Mouse (Mus musculus): ENCODE data around the gene Gjc1.

Gene Gjc1

DNA sequence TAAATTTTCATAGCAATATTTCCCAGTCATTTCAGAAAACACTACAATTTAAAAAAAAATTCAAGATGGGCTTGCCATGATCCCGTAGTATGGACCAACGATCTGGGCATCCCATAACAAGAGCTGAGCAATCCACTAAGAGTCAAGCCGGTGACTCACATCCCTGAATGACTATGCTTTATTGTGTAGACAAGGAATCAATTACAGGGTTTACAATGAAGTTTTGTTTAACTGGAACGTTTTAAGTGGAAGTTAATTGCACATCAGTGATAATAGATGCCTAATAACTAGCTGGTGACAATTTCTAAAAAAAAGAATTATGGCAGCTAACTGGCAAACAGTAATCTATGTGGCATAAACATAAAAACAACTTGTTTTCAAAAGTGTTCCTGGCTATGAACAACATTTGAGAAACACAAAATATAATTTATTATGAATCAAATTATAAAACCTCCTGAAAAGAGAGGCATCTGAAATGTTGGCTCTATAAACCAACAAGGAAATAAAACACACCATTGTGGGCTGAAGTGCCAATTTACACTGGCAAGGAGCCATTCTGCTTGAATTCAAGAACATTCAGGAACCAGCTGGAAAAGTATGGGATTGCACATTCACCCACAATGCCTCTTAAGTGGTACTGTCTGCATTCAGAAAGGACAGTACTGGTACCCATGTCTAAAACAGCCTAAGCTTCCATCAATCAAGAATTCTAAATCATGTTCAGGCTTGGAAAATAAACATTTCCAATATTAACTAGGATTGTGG is 8.6 kb downstream of the Gjc1 start:
- no peak for DNase-seq

DNA sequence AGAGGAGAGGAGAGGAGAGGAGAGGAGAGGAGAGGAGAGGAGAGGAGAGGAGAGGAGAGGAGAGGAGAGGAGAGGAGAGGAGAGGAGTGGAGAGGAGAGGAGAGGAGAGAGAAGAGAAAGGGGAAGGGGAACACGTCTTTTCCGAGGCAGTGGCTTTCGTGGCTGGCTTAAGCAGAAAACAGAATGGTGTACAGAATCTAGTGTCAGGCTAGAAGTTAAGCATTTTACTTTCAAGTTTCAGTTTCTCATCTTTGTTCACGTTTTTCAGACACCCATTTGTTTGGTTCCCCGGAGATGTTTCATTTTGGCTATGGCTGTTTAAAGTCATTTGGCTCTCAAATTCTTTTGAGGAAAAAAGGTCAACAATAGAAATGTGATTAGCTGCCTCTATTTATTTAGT is 11.3 kb downstream of the Gjc1 start:
- no peak for DNase-seq

DNA sequence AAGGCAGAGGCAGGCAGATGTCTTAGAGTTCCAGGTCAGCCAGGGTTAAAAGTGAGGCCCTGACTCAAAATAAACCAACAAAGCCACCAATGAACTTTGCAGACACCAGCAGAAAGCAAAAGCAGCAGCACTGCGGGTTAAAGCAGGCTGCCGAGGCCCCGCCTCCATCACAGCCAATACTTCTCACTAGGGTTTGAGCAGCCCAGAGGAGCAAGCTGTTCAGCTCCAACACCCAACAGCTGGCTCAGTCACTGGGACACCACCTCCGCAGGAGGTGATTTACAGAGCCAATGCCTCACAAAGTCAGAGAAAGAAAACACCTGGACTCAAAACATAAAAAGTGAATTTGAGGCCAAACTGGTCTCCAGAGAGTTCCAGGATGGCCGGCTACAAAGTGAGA is 16.0 kb downstream of the Gjc1 start:
- no peak for DNase-seq

DNA sequence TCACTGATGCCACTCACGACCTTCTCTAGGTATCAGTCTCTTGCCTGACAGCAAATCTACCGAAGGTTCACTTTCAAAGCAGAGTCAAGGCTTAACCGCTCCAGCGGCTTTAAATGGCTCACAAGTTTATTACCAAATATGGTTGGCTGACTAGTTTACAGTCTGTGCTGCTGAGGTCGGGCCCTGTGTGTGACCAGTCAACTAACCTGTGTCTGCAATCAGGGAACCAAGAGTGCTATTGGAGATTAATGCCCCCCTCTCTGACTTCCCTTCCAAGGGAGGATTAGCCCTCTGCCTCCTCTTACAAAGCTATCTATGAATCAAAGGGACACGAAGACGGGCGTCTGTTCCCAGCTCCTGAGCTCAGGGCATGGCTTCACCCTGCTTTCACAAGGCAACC is 25.3 kb downstream of the Gjc1 start:
- DNase-seq = no peak

DNA sequence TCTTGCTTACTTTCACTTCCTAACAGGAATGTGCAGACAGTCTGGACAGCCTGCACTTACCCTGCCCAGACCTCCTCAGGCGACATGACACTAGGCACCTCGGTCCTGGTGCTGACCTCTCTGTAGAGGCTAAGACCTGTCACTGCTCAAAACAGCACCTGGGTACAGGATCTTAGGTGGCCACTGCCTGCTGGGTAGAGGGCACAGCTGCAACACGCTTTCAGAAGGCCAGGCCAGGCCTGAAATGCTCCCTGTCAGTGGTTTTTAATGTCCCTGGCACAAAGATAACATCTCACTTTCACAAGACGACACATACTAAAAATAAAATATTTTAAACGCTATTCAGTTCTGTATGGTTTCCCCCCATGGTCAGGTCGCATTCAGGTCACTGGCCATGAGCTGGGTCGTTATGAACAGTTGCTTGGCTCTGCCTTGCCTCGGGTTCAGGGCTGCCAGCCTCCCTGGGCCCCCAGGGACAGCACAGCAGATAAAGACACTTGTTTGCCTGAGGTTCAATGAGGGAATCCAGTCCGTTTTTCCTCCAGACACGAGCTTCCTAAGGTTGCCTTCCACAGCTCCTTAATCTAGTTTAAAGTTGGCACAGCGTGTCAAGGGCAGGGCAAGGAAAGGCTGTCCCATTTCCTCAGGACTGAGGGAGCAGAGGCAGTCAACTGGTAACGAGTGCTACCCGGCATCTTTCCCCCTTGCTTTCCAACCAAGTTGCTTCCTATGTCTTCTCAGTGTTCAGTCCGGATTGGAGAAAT is 27.6 kb downstream of the Gjc1 start:
- DNase-seq = no peak

DNA sequence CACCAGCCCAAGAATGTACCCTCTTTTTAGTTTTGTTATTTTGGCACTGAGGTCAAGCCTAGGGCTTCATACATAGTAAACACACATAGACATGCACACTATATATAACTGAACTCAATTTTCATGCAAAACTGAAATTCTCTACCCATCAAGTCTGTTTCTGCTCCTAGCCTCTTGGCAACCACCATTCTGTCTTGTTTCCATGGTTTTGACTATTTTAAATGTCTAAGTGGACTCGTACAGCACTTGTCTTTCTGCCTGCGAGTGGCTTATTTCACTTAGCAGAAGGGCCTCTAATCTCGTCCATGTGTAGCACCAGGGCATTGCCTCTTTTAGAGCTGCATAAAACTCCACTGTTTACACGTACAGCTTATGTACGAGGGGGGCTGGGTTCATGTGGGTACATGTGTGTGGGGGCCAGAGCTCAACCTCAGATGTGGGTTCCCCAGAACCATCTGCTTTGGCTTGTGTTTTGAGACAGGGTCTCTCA is 31.8 kb downstream of the Gjc1 start:
- DNase-seq = no peak

DNA sequence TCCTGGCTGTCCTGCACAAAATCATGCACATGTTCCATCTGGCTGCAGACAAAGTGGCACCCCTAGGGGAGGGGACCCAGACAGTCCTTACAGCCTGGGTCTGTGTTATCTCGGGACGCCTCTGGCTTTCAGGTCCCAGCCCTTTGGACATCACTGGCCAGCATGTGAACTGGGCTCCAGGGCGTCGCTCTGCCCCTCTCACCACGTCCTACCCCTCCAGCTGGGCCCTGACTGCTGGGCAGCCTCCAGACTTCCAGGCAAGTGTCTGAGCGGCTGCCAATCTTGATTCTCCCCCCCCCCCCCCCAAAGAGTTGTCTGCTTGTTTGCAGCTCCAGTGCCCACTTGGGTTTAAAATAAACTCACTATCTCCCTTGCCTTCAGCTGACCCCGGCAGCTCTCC is 36.1 kb downstream of the Gjc1 start:
- no peak for DNase-seq

DNA sequence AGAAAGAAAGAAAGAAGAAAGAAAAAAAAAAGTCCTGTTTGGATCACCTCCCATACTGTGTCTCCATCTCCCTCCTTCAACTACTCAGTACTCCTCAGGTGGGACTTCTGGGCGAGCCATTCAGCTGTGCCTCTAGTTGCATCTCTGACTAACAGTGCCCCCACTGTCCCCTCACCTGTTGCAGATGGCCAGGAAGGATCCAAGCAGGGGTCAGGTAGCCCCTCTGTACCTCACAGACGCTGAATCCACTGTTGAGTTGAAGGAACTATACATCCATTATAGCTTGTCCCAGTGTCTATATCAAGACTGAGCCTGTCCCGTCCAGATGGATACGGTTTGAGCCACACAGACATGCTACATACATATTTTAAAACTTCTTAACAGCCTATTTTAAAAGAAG is 38.0 kb downstream of the Gjc1 start:
- DNase-seq = no peak

DNA sequence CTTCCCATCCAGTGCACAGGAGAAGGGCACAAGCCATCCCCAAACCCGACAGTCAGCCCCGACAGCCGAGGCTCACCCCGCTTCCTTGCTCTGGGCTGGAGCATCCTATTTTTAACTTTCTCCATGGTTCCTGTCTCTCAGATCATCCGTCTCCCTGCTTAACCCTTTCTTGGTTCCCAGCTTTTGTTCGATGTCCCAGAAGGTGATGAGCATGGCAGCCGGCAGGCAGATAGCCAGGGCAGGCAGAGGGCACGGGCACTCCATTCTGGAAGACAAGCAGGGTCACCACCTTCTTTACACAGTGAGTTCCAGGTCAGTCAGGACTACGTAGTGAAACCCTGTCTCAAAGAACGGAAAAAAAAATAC is 38.5 kb downstream of the Gjc1 start:
- DNase-seq = peak in 1 of 2 experiments; percentile 33

DNA sequence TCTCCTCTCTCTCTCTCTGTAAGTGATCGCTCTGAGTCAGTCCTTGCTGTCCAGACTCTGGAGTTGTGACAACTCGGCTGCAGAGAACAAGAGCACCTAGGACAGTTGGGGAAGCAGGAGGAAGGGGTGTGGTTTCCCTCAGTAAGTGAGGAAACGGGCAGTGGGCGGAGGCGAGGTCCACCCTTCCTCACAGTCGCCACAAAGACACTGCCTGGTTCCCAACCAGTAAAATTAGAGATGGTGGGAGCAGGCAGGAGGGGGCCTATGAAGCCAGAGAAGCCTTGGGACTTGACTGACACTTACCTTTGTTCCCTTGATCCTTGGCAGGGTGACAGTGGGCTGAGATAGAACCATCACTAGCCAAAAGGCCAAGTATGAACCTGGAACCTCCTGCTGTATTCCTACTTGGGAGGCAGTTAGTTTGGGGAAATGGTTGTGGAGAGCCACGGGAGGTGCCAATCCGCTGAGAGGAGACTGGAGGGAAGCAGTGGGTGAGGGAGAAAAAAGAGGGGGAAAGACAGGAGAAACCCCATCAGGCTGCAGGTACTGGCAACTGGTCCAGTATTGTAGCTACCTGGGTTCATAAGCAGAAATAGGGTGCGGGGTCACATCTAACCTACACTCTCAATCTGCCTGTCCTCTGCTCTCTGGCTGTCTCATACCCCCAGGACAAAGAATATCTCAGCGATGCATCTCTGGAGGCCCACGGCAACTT is 39.1 kb downstream of the Gjc1 start:
- peak in 1 of 2 experiments; percentile 45 for DNase-seq

DNA sequence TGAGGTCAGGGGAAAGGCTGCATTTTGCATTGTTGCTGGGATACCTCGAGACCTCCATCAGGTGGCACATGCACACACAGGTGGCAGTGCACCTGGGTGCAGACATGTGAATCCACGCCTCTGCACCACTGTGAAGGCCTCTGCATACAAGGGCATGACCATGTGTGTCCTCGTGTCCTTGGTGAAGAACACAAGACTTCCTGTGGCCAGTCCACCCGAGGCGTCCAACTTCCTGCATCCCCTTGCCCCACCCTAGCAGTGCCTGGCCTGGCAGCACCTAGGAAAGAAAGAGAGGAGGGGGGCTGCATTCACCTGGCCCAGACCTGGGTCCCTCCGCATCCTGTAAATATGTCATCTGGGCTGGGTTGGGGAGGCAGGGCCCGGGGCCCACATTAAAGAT is 39.7 kb downstream of the Gjc1 start:
- DNase-seq = peak in 1 of 2 experiments; percentile 28

DNA sequence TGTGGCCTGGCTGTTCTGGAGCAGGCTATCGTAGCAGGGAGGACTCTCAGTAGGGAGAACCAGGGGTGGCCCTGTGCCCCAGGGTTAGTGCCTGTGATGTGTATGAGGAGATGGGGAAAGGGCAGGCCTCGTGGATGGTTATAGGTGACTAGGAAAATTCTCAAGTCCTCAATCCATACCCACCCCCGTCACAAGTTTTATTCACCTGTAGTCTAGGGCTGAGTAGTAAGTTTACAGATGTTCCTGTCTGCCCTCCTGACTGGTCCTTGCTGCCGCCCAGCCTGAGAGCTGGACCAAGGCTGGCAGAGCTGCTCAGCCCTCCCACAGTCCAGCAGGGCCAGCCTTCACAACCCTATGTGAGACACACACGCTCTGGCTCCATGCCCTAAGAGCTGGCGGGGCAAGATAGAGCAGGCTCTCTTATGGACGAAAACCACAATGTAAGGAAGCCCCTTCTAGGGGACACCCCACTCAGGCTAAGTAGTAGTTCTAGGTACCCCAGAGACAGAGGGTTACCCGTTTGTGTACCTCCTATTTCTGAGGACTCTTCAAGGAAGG is 40.3 kb downstream of the Gjc1 start:
- peak; percentile 51 to 53 for DNase-seq

DNA sequence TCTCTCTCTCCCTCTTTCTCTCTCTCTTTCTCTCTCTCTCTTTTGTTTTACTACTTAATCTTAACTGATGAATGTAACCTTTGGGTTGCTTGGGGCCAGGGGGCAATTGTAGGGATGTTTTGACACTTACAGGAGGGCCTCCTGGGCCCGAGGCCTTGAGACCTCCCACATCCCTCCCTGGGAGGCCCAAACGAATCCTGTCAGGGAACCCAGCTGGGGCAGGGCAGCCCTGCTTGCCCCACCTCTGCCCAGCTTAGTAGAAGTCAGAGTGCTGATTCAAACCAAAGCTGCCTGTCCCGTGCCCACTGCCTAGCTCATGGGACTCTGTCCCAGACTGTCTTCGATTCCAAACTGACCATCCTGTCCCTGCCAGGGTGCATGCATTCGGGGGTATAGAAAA is 40.9 kb downstream of the Gjc1 start:
- no peak for DNase-seq

DNA sequence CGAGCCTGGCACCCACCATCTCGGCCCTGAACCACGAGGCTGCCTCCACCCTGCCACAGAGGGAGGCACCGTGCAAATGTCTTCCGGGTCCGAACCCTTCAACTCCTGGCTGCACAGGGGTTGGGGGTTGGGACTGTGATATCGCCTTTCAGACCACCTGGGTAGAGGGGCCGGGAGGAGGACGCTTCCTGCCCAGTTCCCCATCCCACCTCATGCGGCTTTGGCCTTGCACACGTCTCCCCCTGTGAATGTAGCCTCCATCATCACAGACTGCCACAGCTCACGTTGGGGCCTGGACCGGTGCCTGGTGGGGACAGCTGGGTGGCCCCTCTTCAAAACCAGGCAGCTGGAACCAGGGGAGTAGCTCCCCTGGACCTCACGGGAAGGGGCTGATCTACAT is 41.3 kb downstream of the Gjc1 start:
- peak in 1 of 2 experiments; percentile 31 for DNase-seq

DNA sequence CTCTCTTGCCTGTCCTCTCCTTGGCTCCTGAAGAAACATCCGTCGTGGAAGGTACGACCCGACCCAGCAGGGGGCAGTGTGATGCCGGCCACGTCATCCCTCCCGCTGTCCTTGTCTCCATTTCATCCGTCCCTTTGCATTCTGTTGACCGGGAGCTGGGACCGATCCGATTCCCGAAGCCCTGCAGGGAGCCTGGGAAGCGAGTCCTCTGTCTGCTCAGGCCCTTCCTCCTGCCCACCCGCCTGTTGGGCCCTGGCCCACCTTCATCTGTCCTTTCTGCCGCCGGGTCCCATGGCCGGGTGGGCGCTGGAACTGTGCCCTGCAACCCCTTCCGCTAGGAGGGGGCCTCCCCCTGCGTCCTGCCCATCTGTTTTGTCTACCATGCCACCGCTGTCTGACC is 41.9 kb downstream of the Gjc1 start:
- DNase-seq = peak; percentile 52 to 60

DNA sequence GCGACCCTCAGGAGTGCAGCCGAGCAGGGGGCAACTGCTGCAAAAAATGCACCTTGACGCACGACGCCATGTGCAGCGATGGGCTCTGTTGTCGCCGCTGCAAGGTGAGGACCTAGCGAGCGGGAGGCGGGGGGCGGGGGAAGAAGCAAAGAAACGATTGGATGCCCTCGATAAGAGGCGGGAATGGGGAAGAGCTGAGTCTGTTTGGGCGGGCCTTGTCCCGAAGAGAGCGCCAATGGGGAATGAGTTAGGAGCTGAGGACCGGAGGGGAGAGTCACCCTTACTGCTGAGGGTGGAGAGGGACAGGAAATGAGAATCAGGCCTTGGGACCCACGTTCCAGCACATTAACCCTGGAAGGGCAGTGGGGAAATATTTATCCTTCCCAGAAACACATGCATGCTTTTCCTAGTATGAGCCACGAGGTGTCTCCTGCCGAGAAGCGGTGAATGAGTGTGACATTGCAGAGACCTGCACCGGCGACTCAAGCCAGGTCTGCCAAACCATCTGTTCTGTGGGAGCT is 44.8 kb downstream of the Gjc1 start:
- peak; percentile 86 to 94 for DNase-seq

DNA sequence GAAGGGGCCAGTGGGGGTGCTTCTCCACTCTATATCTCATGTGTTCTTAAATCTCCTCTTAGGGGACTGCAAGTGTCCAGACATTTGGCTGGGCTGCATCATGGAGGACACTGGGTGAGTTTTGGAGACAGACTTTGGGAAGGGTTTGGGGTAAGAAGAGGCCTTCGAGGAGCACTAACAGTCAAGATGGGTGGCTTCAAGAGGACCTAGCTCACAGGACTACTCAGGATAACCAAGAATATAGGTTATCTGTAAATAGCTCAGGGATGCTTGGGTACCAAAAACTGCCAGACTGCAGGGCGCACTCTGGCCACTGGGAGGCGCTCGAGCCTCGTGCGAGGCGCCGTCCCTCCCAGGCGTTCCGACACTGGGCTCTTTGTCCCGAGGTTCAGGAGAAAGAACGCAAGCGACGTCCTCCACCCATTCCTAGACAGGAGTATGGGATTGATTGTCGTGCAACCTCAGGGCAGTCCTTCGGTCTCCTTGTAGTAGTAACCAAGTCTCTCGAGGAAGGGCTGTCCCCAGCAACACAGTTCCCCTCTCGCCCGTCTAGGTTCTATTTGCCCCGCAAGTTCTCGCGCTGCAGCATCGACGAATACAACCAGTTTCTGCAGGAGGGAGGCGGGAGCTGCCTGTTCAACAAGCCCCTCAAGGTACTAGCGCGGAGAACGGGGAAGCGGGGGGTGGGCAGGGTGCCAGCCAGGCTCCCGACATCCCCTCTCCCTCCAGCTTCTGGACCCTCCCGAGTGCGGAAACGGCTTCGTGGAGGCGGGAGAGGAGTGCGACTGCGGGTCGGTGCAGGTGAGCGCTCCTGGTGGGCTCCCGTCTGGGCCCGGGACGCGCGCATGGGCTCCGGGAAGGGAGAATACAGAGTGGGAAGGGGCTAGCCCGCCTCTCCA is 45.5 kb downstream of the Gjc1 start:
- DNase-seq = peak; percentile 86 to 95

DNA sequence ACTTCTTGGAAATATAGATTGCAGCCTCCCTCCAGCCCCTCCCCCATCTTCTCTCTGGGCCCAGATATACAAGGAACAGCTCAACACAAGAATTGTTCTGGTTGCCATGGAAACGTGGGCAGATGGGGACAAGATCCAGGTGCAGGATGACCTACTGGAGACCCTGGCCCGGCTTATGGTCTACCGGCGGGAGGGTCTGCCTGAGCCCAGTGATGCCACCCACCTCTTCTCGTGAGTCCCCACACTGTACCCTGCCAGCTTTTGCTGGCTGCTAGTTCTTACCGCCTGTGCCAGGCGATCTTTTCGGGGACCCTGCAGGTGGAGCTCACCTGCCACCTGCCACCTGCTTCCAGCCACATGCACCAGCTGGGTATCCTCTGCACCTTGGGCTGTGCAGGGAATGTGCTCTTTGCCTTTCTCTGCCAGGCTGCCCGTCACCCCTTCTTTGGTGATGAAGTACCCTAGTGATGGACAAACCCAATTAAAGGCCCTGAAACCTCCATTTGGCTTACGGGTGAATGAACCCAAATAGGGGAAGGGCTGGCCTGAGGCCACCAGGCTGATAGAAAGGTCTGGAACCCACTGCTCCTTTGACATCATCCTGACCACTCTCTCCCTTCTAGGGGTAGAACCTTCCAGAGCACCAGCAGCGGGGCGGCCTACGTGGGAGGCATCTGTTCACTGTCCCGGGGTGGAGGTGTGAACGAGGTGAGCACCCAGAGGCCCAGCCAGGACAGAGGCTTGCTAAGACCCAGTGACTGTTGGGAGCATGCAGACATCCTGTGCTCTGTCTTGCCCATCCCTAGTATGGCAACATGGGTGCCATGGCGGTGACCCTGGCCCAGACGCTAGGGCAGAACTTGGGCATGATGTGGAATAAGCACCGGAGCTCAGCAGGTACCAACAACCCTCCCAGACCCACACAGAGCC is 46.5 kb downstream of the Gjc1 start:
- DNase-seq = peak; percentile 34 to 52

DNA sequence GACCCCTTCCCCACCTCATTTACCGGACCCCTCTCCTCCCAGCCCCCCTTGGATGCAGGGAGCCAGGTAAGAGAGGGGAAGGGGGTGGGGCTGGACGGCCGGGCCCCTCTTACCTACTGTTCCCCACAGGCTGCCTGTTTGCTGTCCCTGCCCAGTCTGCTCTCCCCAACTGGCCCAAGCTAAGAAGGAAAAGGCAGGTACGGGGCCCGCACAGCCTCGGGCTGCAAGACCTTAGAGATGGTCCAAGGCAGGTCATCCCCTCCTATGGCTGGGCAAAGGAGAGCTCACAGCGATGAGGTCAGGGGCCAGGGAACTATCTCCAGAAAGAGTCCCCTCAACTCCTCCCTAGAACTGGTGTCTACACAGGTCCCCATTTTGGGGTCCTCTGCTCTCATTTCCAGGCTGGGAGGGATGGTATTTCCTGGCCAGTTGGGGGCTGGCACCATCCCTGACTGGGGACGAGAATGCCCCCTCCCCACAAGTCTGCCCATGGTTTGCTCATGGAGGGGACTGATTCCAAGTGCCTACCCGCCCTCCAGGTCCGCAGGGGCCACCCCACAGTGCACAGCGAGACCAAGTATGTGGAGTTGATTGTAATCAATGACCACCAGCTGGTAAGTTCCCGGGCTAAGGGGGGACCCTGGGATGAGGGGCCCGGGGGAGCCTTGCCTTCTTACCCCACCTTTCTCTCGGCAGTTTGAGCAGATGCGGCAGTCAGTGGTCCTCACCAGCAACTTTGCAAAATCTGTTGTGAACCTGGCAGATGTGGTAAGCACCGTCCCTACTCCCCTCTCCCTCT is 47.4 kb downstream of the Gjc1 start:
- DNase-seq = peak in 1 of 2 experiments; percentile 31
